Mouse (Mus musculus) G1E (cell line): ENCODE measurements around the gene Mymk.

Experiments used
- CTCF ChIP-seq: IDR thresholded peaks from 2 replicates; pipeline ENCODE4 v1.5.1; 2012; ENCODE audit warnings: low read depth, low read length, inconsistent platforms, mixed read lengths
- GATA1 ChIP-seq: IDR thresholded peaks from 2 replicates; pipeline ENCODE4 v1.6.1; 2012; ENCODE audit warnings: borderline replicate concordance, low read length, inconsistent platforms, mixed read lengths

DNA sequence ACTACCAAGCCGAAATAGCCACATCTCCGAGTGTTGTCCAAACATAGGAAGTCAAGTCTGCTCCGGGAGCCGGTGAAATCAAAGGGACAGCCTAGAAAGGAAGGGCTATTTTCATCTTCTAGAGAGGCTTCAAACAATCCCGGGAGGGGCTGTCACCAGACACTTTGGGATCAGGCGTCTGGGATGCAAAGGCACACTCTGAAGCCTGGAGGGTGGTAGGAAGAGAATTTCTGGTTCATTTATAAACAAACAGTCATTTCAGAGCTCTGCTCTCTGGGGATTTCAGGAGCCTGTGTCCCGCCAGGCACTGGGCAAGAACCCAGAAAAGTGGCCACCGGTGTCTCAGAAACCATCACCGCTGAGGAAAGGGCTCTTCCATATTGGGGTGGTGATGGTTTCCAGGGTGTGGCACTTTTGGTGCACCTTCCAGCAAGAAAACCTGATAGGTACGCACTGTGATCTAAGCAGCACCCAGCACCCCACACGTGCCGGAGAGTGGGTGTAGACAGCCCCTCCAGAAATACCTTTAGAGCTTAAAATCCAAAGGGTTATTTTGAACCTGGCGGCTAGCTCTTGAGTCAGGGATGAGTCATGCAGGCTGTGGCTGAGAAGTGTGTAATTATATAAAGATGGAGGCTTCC is 24.5 kb upstream of the Mymk start:
- TF ChIP-seq CTCF, result no peak
- TF ChIP-seq GATA1, result no peak
